Mouse (Mus musculus) neural tube, embryonic 14.5 days (tissue): Measurements from ENCODE around the gene Dlgap1. TPM values are rescaled to one million over a fixed set of nuclear protein-coding genes. Genes with fewer than 3 reads are reported as not detected.

Experiments used
- ATAC-seq: fragments of 200-750 bp; cut with Nextera tagmentation; 2 replicates; pipeline ENCODE4 v1.8.0; 2017; ENCODE audit warnings: low read depth, mild to moderate bottlenecking, moderate TSS enrichment, moderate library complexity
- H3K27ac ChIP-seq: fragments of 300-500 bp; sonication (generic); 2 replicates; pipeline ENCODE4 v1.5.1; 2014; ENCODE audit warnings: low read depth, mild to moderate bottlenecking, control low read depth, low read length, moderate library complexity, mixed read lengths
- H3K27me3 ChIP-seq: fragments of 300-500 bp; sonication (generic); 2 replicates; pipeline ENCODE4 v1.6.1; 2014; ENCODE audit warnings: low read length; ENCODE audit not compliant: control insufficient read depth, insufficient read depth
- H3K36me3 ChIP-seq: fragments of 300-500 bp; sonication (generic); 2 replicates; pipeline ENCODE4 v1.6.1; 2014; ENCODE audit warnings: low read length, mixed read lengths; ENCODE audit not compliant: control insufficient read depth, insufficient read depth
- H3K4me1 ChIP-seq: fragments of 300-500 bp; sonication (generic); 2 replicates; pipeline ENCODE4 v1.6.1; 2014; ENCODE audit warnings: low read length; ENCODE audit not compliant: control insufficient read depth, insufficient read depth
- H3K4me2 ChIP-seq: fragments of 300-500 bp; sonication (generic); 2 replicates; pipeline ENCODE4 v1.6.1; 2014; ENCODE audit warnings: mild to moderate bottlenecking, low read depth, low read length, control low read depth
- H3K4me3 ChIP-seq: fragments of 300-500 bp; sonication (generic); 2 replicates; pipeline ENCODE4 v1.5.1; 2014; ENCODE audit warnings: low read depth, low read length, control low read depth, mixed read lengths
- H3K9ac ChIP-seq: fragments of 300-500 bp; sonication (generic); replicated peaks from 2 replicates; pipeline ENCODE4 v1.6.1; 2014; ENCODE audit warnings: low read depth, mild to moderate bottlenecking, control low read depth, low read length, mixed read lengths
- H3K9me3 ChIP-seq: fragments of 300-500 bp; sonication (generic); 2 replicates; pipeline ENCODE4 v1.6.1; 2016; ENCODE audit warnings: low read length; ENCODE audit not compliant: control insufficient read depth
- WGBS: fragments of 180-500 bp; shearing (Covaris S2); extraction: QIAGEN DNeasy Blood & Tissue Kit; methylation state at CpG from one replicate; pipeline ENCODE4 v1.1.7; 2014; 5-methylcytosine and 5-hydroxymethylcytosine counted together
- polyA plus RNA-seq: library from polyadenylated mRNA; unstranded; fragments of >200 nt; fragmentation: Nextera tagmentation; extraction: Ambion mirVana; gene quantifications from 2 replicates; pipeline ENCODE4 v1.2.1, GENCODE M21; 2014

Gene Dlgap1
- polyA plus RNA-seq, 1 experiment from 2014 or later = 51.0 TPM

GRCm38 (mm10) chr17:70248250-70248649 lies 279.4 kb downstream of the Dlgap1 start:
- no peak for ATAC-seq
- H3K4me2 ChIP-seq = no peak overlapping the region
- H3K36me3 ChIP-seq = no peaks in the 10 kb centered on the region
- H3K9ac ChIP-seq = no peak overlapping the region
- H3K4me3 ChIP-seq = no peak overlapping the region
- H3K27ac ChIP-seq = no peak overlapping the region
- 37% methylated on average over 6 of the region's 6 CpGs for WGBS
- H3K4me1 ChIP-seq = no peaks in the 10 kb centered on the region
- H3K27me3 ChIP-seq = no peaks in the 10 kb centered on the region
- no peaks in the 10 kb centered on the region for H3K9me3 ChIP-seq

GRCm38 (mm10) chr17:70252476-70252875 lies 283.6 kb downstream of the Dlgap1 start:
- Histone ChIP-seq H3K9me3 (no peaks in the 10 kb centered on the region), H3K4me1 (no peaks in the 10 kb centered on the region), H3K36me3 (no peaks in the 10 kb centered on the region), H3K9ac (no peak overlapping the region), H3K27ac (no peak overlapping the region), H3K4me2 (no peak overlapping the region), H3K4me3 (no peak overlapping the region), H3K27me3 (no peaks in the 10 kb centered on the region)
- no peak for ATAC-seq
- 88% methylated on average over 3 of the region's 3 CpGs for WGBS

- 67% methylated on average over 4 of the region's 4 CpGs for WGBS
- no peaks in the 10 kb centered on the region for H3K36me3 ChIP-seq
- no peak for ATAC-seq
- no peak overlapping the region for H3K4me2 ChIP-seq
- no peaks in the 10 kb centered on the region for H3K4me1 ChIP-seq
- H3K27ac ChIP-seq = no peak overlapping the region
- no peaks in the 10 kb centered on the region for H3K9me3 ChIP-seq
- no peak overlapping the region for H3K9ac ChIP-seq
- H3K4me3 ChIP-seq = no peak overlapping the region
- no peaks in the 10 kb centered on the region for H3K27me3 ChIP-seq
These were observed 287.5 kb downstream of the Dlgap1 start for GRCm38 (mm10) chr17:70256371-70256770.

GRCm38 (mm10) chr17:70263156-70263555 lies 294.3 kb downstream of the Dlgap1 start:
- Histone ChIP-seq H3K4me2 (no peak overlapping the region), H3K36me3 (no peaks in the 10 kb centered on the region), H3K9me3 (no peaks in the 10 kb centered on the region), H3K27ac (no peak overlapping the region), H3K4me3 (no peak overlapping the region), H3K27me3 (no peaks in the 10 kb centered on the region), H3K4me1 (0 out of 2 replicates have a peak, but pooled peaks cover 7% of the 10 kb centered on the region), H3K9ac (no peak overlapping the region)
- 73% methylated on average over 3 of the region's 3 CpGs for WGBS
- ATAC-seq = no peak

GRCm38 (mm10) chr17:70272125-70272524 lies 303.3 kb downstream of the Dlgap1 start:
- H3K9ac ChIP-seq = no peak overlapping the region
- ATAC-seq = no peak
- no peak overlapping the region for H3K27ac ChIP-seq
- no peaks in the 10 kb centered on the region for H3K27me3 ChIP-seq
- WGBS = 80% methylated on average over 2 of the region's 2 CpGs
- H3K4me3 ChIP-seq = no peak overlapping the region
- no peaks in the 10 kb centered on the region for H3K36me3 ChIP-seq
- H3K4me1 ChIP-seq = no peaks in the 10 kb centered on the region
- H3K9me3 ChIP-seq = no peaks in the 10 kb centered on the region
- H3K4me2 ChIP-seq = no peak overlapping the region

GRCm38 (mm10) chr17:70287708-70288107 lies 318.8 kb downstream of the Dlgap1 start:
- ATAC-seq = no peak
- no peak overlapping the region for H3K4me3 ChIP-seq
- WGBS = 89% methylated on average over 2 of the region's 2 CpGs
- H3K27ac ChIP-seq = no peak overlapping the region
- H3K36me3 ChIP-seq = no peaks in the 10 kb centered on the region
- no peak overlapping the region for H3K9ac ChIP-seq
- no peak overlapping the region for H3K4me2 ChIP-seq
- no peaks in the 10 kb centered on the region for H3K4me1 ChIP-seq
- no peaks in the 10 kb centered on the region for H3K27me3 ChIP-seq
- no peaks in the 10 kb centered on the region for H3K9me3 ChIP-seq

GRCm38 (mm10) chr17:70294106-70294505 lies 325.2 kb downstream of the Dlgap1 start:
- WGBS = 83% methylated on average over 7 of the region's 7 CpGs
- no peaks in the 10 kb centered on the region for H3K4me1 ChIP-seq
- no peak overlapping the region for H3K27ac ChIP-seq
- no peaks in the 10 kb centered on the region for H3K9me3 ChIP-seq
- H3K4me2 ChIP-seq = no peak overlapping the region
- ATAC-seq = no peak
- H3K36me3 ChIP-seq = no peaks in the 10 kb centered on the region
- no peak overlapping the region for H3K4me3 ChIP-seq
- H3K9ac ChIP-seq = no peak overlapping the region
- H3K27me3 ChIP-seq = no peaks in the 10 kb centered on the region

GRCm38 (mm10) chr17:70301941-70302478 lies 333.1 kb downstream of the Dlgap1 start:
- Histone ChIP-seq H3K36me3 (no peaks in the 10 kb centered on the region), H3K27ac (no peak overlapping the region), H3K4me1 (peaks cover 1% of the 10 kb centered on the region; the same call in 1 of the 2 replicates), H3K27me3 (no peaks in the 10 kb centered on the region), H3K9me3 (no peaks in the 10 kb centered on the region), H3K9ac (no peak overlapping the region), H3K4me2 (no peak overlapping the region), H3K4me3 (no peak overlapping the region)
- no peak for ATAC-seq
- 73% methylated on average over 9 of the region's 9 CpGs for WGBS

GRCm38 (mm10) chr17:70302656-70303055 lies 333.8 kb downstream of the Dlgap1 start:
- no peak overlapping the region for H3K4me3 ChIP-seq
- 72% methylated on average over 2 of the region's 2 CpGs for WGBS
- H3K36me3 ChIP-seq = no peaks in the 10 kb centered on the region
- no peaks in the 10 kb centered on the region for H3K27me3 ChIP-seq
- no peaks in the 10 kb centered on the region for H3K9me3 ChIP-seq
- H3K4me1 ChIP-seq = peaks cover 3% of the 10 kb centered on the region; the same call in 1 of the 2 replicates
- no peak for ATAC-seq
- no peak overlapping the region for H3K27ac ChIP-seq
- no peak overlapping the region for H3K9ac ChIP-seq
- H3K4me2 ChIP-seq = no peak overlapping the region
